Mouse (Mus musculus): ENCODE measurements around the gene Dglucy.

GRCm38 (mm10) chr12:100791425-100791824, 12.6 kb downstream of the Dglucy start:
- TF ChIP-seq POLR2A (IDR thresholded peaks at IDR 0.05; ENCODE audit: borderline replicate concordance, extremely low read depth, insufficient read depth, insufficient read length, poor library complexity, severe bottlenecking) (no peak), CTCF (IDR thresholded peaks at IDR 0.05; ENCODE audit: borderline replicate concordance, extremely low read depth, insufficient read depth, insufficient read length) (no peak)
